In the genomic region with DNA sequence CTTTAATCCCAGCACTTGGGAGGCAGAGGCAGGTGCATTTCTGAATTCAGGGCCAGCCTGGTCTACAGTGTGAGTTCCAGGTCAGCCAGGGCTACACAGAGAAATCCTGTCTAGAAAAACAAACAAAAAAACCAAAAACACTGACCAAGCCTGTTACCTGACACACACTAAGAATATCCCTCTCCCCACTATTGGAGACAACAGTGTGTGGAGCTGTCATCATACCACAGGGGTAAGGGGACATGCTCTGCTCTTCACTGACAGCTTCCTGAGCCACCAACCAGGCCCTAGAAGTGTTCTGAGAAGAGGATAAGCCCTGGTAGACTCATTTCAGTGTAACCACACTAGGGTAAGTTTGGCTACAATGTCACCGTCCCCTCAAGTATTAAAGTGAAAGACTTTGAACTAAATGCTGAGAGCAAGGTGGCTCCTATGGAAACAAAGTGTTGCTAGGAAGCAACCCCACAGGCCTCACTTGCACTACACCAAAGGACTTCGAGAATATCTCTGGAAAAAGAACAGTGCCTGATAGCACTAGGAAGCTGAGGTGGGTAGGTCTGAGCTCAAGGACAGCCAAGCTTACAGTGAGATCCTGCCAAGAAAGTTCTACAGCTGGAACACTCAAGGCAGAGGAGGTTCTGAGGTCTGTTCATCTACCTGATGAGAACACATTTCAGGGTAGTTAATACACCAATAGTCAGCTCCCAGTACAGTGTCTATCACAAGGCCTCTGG, we compare ENCODE assay signal across 1 mouse cellular context.
A peak's percentile ranks its signal among the peaks of the same experiment; 100 is the strongest.
TF ChIP-seq lines count a peak whose summit lies in the region.

No protein-coding gene starts in this region.

TF ChIP-seq in CH12.LX, 34 proteins besides CTCF, POLR2A, EP300 and RAD21:
- TF ChIP-seq MXI1 (IDR thresholded peaks at IDR 0.05; ENCODE audit: low read depth, low read length): peak; percentile 29; the same call in 1 of the 2 replicates
- TF ChIP-seq CHD2 (IDR thresholded peaks at IDR 0.05; ENCODE audit: low read length): no peak
TF ChIP-seq in CH12.LX: peak in this region for 1.
